Mouse (Mus musculus): Measurements from ENCODE around the gene Chmp6. TPM values are rescaled to one million over a fixed set of nuclear protein-coding genes. Genes with fewer than 3 reads are reported as not detected.

The Chmp6 gene
- total and polyA plus RNA-seq, 3 experiments, result 58.3 to 76.7 TPM; not detected in 1

- no peak overlapping the region for H3K9ac ChIP-seq (ENCODE audit: control insufficient read depth, low read depth, low read length, poor library complexity, severe bottlenecking)
- peaks cover 0 to 2% of the 10 kb centered on the region in 2 experiments; a peak in 2 of 4 replicates for H3K4me1 ChIP-seq (ENCODE audit: control insufficient read depth in 1 of 2, insufficient read depth in 2 of 2, low read length in 2 of 2)
- no peak for DNase-seq (ENCODE audit: low read depth, low spot score)
- peaks cover 0 to 2% of the 10 kb centered on the region in 2 experiments; a peak in 2 of 4 replicates for H3K36me3 ChIP-seq (ENCODE audit: control insufficient read depth in 1 of 2, insufficient read depth in 2 of 2, low read length in 2 of 2)
- H3K9me3 ChIP-seq (replicated peaks; ENCODE audit: insufficient read depth, low read length), result no peaks in the 10 kb centered on the region
- H3K27me3 ChIP-seq (ENCODE audit: control insufficient read depth in 1 of 2, insufficient read depth in 2 of 2, low read length in 2 of 2), result no peaks in the 10 kb centered on the region
- TF ChIP-seq MYC (IDR thresholded peaks at IDR 0.05; ENCODE audit: low read depth, low read length) (no peak), HCFC1 (IDR thresholded peaks at IDR 0.05; ENCODE audit: low read depth, low read length) (no peak), TCF12 (IDR thresholded peaks at IDR 0.05; ENCODE audit: low read depth, low read length) (no peak), SIN3A (IDR thresholded peaks at IDR 0.05; ENCODE audit: low read length) (no peak), ETS1 (IDR thresholded peaks at IDR 0.05; ENCODE audit: low read depth, low read length) (no peak), UBTF (IDR thresholded peaks at IDR 0.05; ENCODE audit: borderline replicate concordance, insufficient read depth, low read depth, low read length) (no peak), BHLHE40 (IDR thresholded peaks at IDR 0.05; ENCODE audit: borderline replicate concordance, low read depth, low read length) (no peak), TBP (IDR thresholded peaks at IDR 0.05; ENCODE audit: low read depth, low read length) (no peak), MEF2A (IDR thresholded peaks at IDR 0.05; ENCODE audit: extremely low read depth, insufficient replicate concordance, low read depth, low read length, poor library complexity, severe bottlenecking) (no peak), ZNF384 (IDR thresholded peaks at IDR 0.05; ENCODE audit: low read depth, low read length) (no peak), ELF1 (IDR thresholded peaks at IDR 0.05; ENCODE audit: low read depth, low read length) (no peak)
- no peak overlapping the region for H3K27ac ChIP-seq (ENCODE audit: control insufficient read depth, low read depth, low read length)
- H3K4me3 ChIP-seq (ENCODE audit: control insufficient read depth in 1 of 2, insufficient read depth in 1 of 2, low read depth in 2 of 2, low read length in 2 of 2), result no peak overlapping the region
- H3K79me2 ChIP-seq (ENCODE audit: control insufficient read depth, insufficient read depth, low read length, poor library complexity), result no peaks in the 10 kb centered on the region
Measured at GRCm38 (mm10) chr11:119960671-119961070, 47.4 kb downstream of the Chmp6 start.

GRCm38 (mm10) chr11:119961511-119961910, 48.3 kb downstream of the Chmp6 start:
- Histone ChIP-seq H3K9me3 (replicated peaks; ENCODE audit: insufficient read depth, low read length) (no peaks in the 10 kb centered on the region), H3K4me3 (ENCODE audit: control insufficient read depth in 1 of 2, insufficient read depth in 1 of 2, low read depth in 2 of 2, low read length in 2 of 2) (no peak overlapping the region), H3K9ac (ENCODE audit: control insufficient read depth, low read depth, low read length, poor library complexity, severe bottlenecking) (no peak overlapping the region), H3K79me2 (ENCODE audit: control insufficient read depth, insufficient read depth, low read length, poor library complexity) (no peaks in the 10 kb centered on the region), H3K4me1 (ENCODE audit: control insufficient read depth in 1 of 2, insufficient read depth in 2 of 2, low read length in 2 of 2) (no peaks in the 10 kb centered on the region), H3K27me3 (ENCODE audit: control insufficient read depth in 1 of 2, insufficient read depth in 2 of 2, low read length in 2 of 2) (no peaks in the 10 kb centered on the region), H3K36me3 (ENCODE audit: control insufficient read depth in 1 of 2, insufficient read depth in 2 of 2, low read length in 2 of 2) (no peaks in the 10 kb centered on the region), H3K27ac (ENCODE audit: control insufficient read depth, low read depth, low read length) (no peak overlapping the region)
- TF ChIP-seq ZNF384 (IDR thresholded peaks at IDR 0.05; ENCODE audit: low read depth, low read length), result no peak
- no peak for TF ChIP-seq EP300 (IDR thresholded peaks at IDR 0.05; ENCODE audit: low read depth in 1 of 2, low read length in 2 of 2)
- no peak for TF ChIP-seq ZC3H11A (IDR thresholded peaks at IDR 0.05; ENCODE audit: low read depth, low read length)
- TF ChIP-seq CHD1 (IDR thresholded peaks at IDR 0.05; ENCODE audit: low read depth, low read length), result no peak
- TF ChIP-seq TBP (IDR thresholded peaks at IDR 0.05; ENCODE audit: low read depth, low read length), result no peak
- no peak for TF ChIP-seq MEF2A (IDR thresholded peaks at IDR 0.05; ENCODE audit: extremely low read depth, insufficient replicate concordance, low read depth, low read length, poor library complexity, severe bottlenecking)
- no peak for TF ChIP-seq TAL1 (IDR thresholded peaks at IDR 0.05; ENCODE audit: low read length)
- TF ChIP-seq RCOR1 (IDR thresholded peaks at IDR 0.05; ENCODE audit: low read depth, low read length), result no peak
- TF ChIP-seq MYB (IDR thresholded peaks at IDR 0.05; ENCODE audit: low read depth, low read length), result no peak
- no peak for TF ChIP-seq MXI1 (IDR thresholded peaks at IDR 0.05; ENCODE audit: low read depth, low read length)
- no peak for TF ChIP-seq MAX (IDR thresholded peaks at IDR 0.05; ENCODE audit: low read length)
- TF ChIP-seq NRF1 (IDR thresholded peaks at IDR 0.05; ENCODE audit: insufficient read depth, low read depth, low read length, poor library complexity, severe bottlenecking), result no peak
- DNase-seq (ENCODE audit: low read depth, low spot score), result no peak
